Mouse (Mus musculus): Measurements from ENCODE around the gene Ctnnbip1.

DNA sequence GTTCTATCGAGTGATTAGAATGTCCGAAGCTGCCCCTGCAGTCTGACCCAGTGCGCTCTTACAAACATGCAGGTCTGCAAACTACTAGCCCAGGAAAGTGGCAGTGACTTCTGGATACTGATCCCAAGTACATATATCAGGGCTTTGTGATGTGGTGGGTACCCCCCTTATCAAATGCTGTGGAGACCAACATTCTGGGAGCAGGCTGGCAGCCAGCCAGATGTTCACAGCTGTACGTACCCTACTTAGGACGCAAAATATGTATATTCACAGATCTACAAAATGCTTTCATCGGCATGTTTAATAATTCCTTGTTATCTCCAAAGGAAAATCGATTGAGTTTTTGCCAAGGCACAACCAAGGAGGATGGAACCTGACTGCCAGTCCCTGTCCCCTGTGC is 6.0 kb upstream of the Ctnnbip1 start:
- TF ChIP-seq CTCF (IDR thresholded peaks at IDR 0.05), result no peak
- no peak for TF ChIP-seq EP300 (IDR thresholded peaks at IDR 0.05)
